ENCODE assay signal across 10 mouse cellular contexts in genomic region chr3:18868117-18868739, GRCm38 (mm10).
A peak's percentile ranks its signal among the peaks of the same experiment; 100 is the strongest.
DNase-seq lines count a peak whose midpoint lies in the region; ATAC-seq lines count a peak whose summit lies in the region.
"Had no signal": no experiment of that assay in that cellular context is flagged by ENCODE, and none has a peak within 500 bp of the region (broad histone marks: within the 10 kb centered on the region; RNA-seq: fewer than 3 reads in every experiment).

No protein-coding gene starts in this region.

- no peaks in the 10 kb centered on the region for H3K27me3 ChIP-seq in midbrain, embryonic 14.5 days (ENCODE audit: control insufficient read depth, insufficient read depth, low read length)
- H3K27me3 ChIP-seq in midbrain, embryonic 11.5 days (ENCODE audit: control insufficient read depth, insufficient read depth, low read length) = no peaks in the 10 kb centered on the region
- no peaks in the 10 kb centered on the region for H3K27me3 ChIP-seq in stomach, embryonic 15.5 days (replicated peaks)
- no peaks in the 10 kb centered on the region for H3K27me3 ChIP-seq in forebrain, embryonic 14.5 days (replicated peaks; ENCODE audit: control insufficient read depth, insufficient read depth, low read length)
- H3K27me3 ChIP-seq: forebrain, embryonic 15.5 days; limb, embryonic 15.5 days had no signal

- no peak overlapping the region for H3K4me3 ChIP-seq in midbrain, embryonic 14.5 days (replicated peaks; ENCODE audit: low read depth, low read length)
- H3K4me3 ChIP-seq in midbrain, embryonic 11.5 days (ENCODE audit: low read depth, low read length) = no peak overlapping the region
- no peak overlapping the region for H3K4me3 ChIP-seq in stomach, embryonic 15.5 days (replicated peaks)
- no peak overlapping the region for H3K4me3 ChIP-seq in forebrain, embryonic 14.5 days (ENCODE audit: low read depth, low read length)
- H3K4me3 ChIP-seq: forebrain, embryonic 15.5 days; limb, embryonic 15.5 days had no signal

- no peak overlapping the region for H3K4me2 ChIP-seq in midbrain, embryonic 14.5 days (ENCODE audit: low read length)
- no peak overlapping the region for H3K4me2 ChIP-seq in midbrain, embryonic 11.5 days
- H3K4me2 ChIP-seq in stomach, embryonic 15.5 days = no peak overlapping the region
- H3K4me2 ChIP-seq in forebrain, embryonic 14.5 days (ENCODE audit: low read length) = no peak overlapping the region
- H3K4me2 ChIP-seq: forebrain, embryonic 15.5 days; limb, embryonic 15.5 days had no signal

- 81% methylated on average over 4 of the region's 4 CpGs for whole genome bisulfite sequencing in midbrain, embryonic 14.5 days
- WGBS in midbrain, embryonic 11.5 days = 77% methylated on average over 4 of the region's 4 CpGs
- WGBS in stomach, embryonic 15.5 days = 43% methylated on average over 4 of the region's 4 CpGs
- 81% methylated on average over 4 of the region's 4 CpGs for WGBS in forebrain, embryonic 14.5 days

- ATAC-seq in midbrain, embryonic 14.5 days (ENCODE audit: low FRiP score, low TSS enrichment) = peak; percentile 34; the same call in 1 of the 2 replicates
- ATAC-seq in midbrain, embryonic 11.5 days (ENCODE audit: low FRiP score) = no peak
- ATAC-seq in stomach, embryonic 15.5 days (ENCODE audit: insufficient read depth, low FRiP score, low read depth) = peak; percentile 65; the same call in 1 of the 2 replicates
- ATAC-seq in forebrain, embryonic 14.5 days = no peak
- ATAC-seq: forebrain, embryonic 15.5 days had no signal

- H3K9me3 ChIP-seq in midbrain, embryonic 14.5 days (ENCODE audit: control insufficient read depth, low read length) = no peaks in the 10 kb centered on the region
- H3K9me3 ChIP-seq in midbrain, embryonic 11.5 days (ENCODE audit: control insufficient read depth, low read length) = no peaks in the 10 kb centered on the region
- H3K9me3 ChIP-seq in stomach, embryonic 15.5 days = no peaks in the 10 kb centered on the region
- no peaks in the 10 kb centered on the region for H3K9me3 ChIP-seq in forebrain, embryonic 14.5 days (replicated peaks; ENCODE audit: control insufficient read depth, low read length)
- H3K9me3 ChIP-seq: forebrain, embryonic 15.5 days; limb, embryonic 15.5 days had no signal

- H3K4me1 ChIP-seq in midbrain, embryonic 14.5 days (ENCODE audit: control insufficient read depth, insufficient read depth, low read length) = no peaks in the 10 kb centered on the region
- H3K4me1 ChIP-seq in midbrain, embryonic 11.5 days (ENCODE audit: control insufficient read depth, insufficient read depth, low read length) = no peaks in the 10 kb centered on the region
- no peaks in the 10 kb centered on the region for H3K4me1 ChIP-seq in stomach, embryonic 15.5 days
- no peaks in the 10 kb centered on the region for H3K4me1 ChIP-seq in forebrain, embryonic 14.5 days (ENCODE audit: control insufficient read depth, insufficient read depth, low read length)
- H3K4me1 ChIP-seq: forebrain, embryonic 15.5 days; limb, embryonic 15.5 days had no signal

- H3K36me3 ChIP-seq in midbrain, embryonic 14.5 days (ENCODE audit: control insufficient read depth, insufficient read depth, low read length) = no peaks in the 10 kb centered on the region
- H3K36me3 ChIP-seq in midbrain, embryonic 11.5 days (ENCODE audit: control insufficient read depth, insufficient read depth, low read length) = no peaks in the 10 kb centered on the region
- no peaks in the 10 kb centered on the region for H3K36me3 ChIP-seq in stomach, embryonic 15.5 days
- no peaks in the 10 kb centered on the region for H3K36me3 ChIP-seq in forebrain, embryonic 14.5 days (ENCODE audit: control insufficient read depth, insufficient read depth, low read length)
- H3K36me3 ChIP-seq: forebrain, embryonic 15.5 days; limb, embryonic 15.5 days had no signal

- DNase-seq in midbrain, embryonic 14.5 days = no peak
- DNase-seq in midbrain, embryonic 11.5 days (ENCODE audit: low spot score, missing footprints) = no peak
- peak; percentile 1 for DNase-seq in kidney, adult 9 months
- peak; percentile 10 to 24 for DNase-seq in lung, adult 18-20 months
- DNase-seq in forebrain, embryonic 14.5 days (ENCODE audit: low spot score) = no peak
- no peak for DNase-seq in layer of hippocampus, postnatal 10 days (ENCODE audit: low spot score in 2 of 2)
- DNase-seq: right cerebral cortex, postnatal 25 days had no signal

- H3K27ac ChIP-seq in midbrain, embryonic 14.5 days (replicated peaks; ENCODE audit: low read depth, low read length) = no peak overlapping the region
- no peak overlapping the region for H3K27ac ChIP-seq in midbrain, embryonic 11.5 days (ENCODE audit: low read depth, low read length)
- peak overlapping the region; percentile 21; the same call in 1 of the 2 replicates for H3K27ac ChIP-seq in stomach, embryonic 15.5 days
- H3K27ac ChIP-seq in forebrain, embryonic 14.5 days (ENCODE audit: low read depth, low read length) = no peak overlapping the region
- H3K27ac ChIP-seq: forebrain, embryonic 15.5 days; limb, embryonic 15.5 days had no signal

- H3K9ac ChIP-seq in midbrain, embryonic 14.5 days (replicated peaks; ENCODE audit: low read length) = no peak overlapping the region
- no peak overlapping the region for H3K9ac ChIP-seq in midbrain, embryonic 11.5 days (ENCODE audit: low read length)
- H3K9ac ChIP-seq in stomach, embryonic 15.5 days = no peak overlapping the region
- H3K9ac ChIP-seq in forebrain, embryonic 14.5 days (ENCODE audit: low read length) = no peak overlapping the region
- H3K9ac ChIP-seq: forebrain, embryonic 15.5 days; limb, embryonic 15.5 days had no signal

Comparison
In these comparisons a context has a peak if more than half of its experiments do, and no peak if none do; other contexts are left out.
1. ATAC-seq: peak in midbrain, embryonic 14.5 days (single experiment) and stomach, embryonic 15.5 days (single experiment); none in midbrain, embryonic 11.5 days (single experiment) and forebrain, embryonic 14.5 days (single experiment).
2. DNase-seq: peak in kidney, adult 9 months (single experiment) and lung, adult 18-20 months (2 of 2); none in midbrain, embryonic 14.5 days (single experiment), midbrain, embryonic 11.5 days (single experiment), forebrain, embryonic 14.5 days (single experiment) and layer of hippocampus, postnatal 10 days (0 of 2).